Mouse (Mus musculus) gastrocnemius, postnatal 14 days (tissue): ENCODE measurements around the gene Mad2l2. TPM values are rescaled to one million over a fixed set of nuclear protein-coding genes. Genes with fewer than 3 reads are reported as not detected.

Experiments used
- DNase-seq: peaks from one replicate; pipeline ENCODE4 v3.0.0; 2021; ENCODE audit warnings: mixed read lengths
- intact Hi-C: fragments of 180-260 bp; cut with DNase I; formaldehyde crosslinking; loops from one replicate; pipeline ENCODE4 v1.15.1; 2025; ENCODE audit warnings: low total_unique reads
- microRNA-seq, 2 experiments: library from miRNA; unstranded; fragments of <30 nt; microRNA quantifications; one replicate each; pipeline ENCODE4 v1.2.0; 2021
- total RNA-seq, 2 experiments: library from RNA; stranded (reverse); gene quantifications; 2 replicates each; pipeline ENCODE4 v1.2.3; 2021

Gene Mad2l2
- total RNA-seq, 2 experiments from 2014 or later, result 11.5 to 12.9 TPM

GRCm38 (mm10) chr4:148194400-148194799 lies 64.2 kb downstream of the Mad2l2 start:
- intact Hi-C loops, result no loop called here
- no peak for DNase-seq

Small RNA genes lying within 50 kb of the gene (microRNA-seq; reads per million reads assigned to microRNA genes)
- gene Mir7022, result 0 reads per million in 2 experiments

Other genes with a start within 250 kb of the Mad2l2 start
- gene Mfn2, start 225.7 kb upstream of the Mad2l2 start, total RNA-seq, result 100 to 1,000 TPM; 292 to 356 TPM
- 10 to 100 TPM; 43.4 to 48.8 TPM for gene Plod1, start 193.6 kb upstream of the Mad2l2 start, total RNA-seq
- 10 to 100 TPM; 22.1 to 23.8 TPM for gene 2510039O18Rik, start 189.5 kb upstream of the Mad2l2 start, total RNA-seq
- gene Nppb, start 144.6 kb upstream of the Mad2l2 start, total RNA-seq, result not detected
- gene Nppa, start 129.7 kb upstream of the Mad2l2 start, total RNA-seq, result not detected
- gene Clcn6, start 91.6 kb upstream of the Mad2l2 start, total RNA-seq, result 1 to 10 TPM; 4.7 to 5.4 TPM
- gene Mthfr, start 91.3 kb upstream of the Mad2l2 start, total RNA-seq, result 10 to 100 TPM; 12.0 to 12.3 TPM
- gene Agtrap, start 42.4 kb upstream of the Mad2l2 start, total RNA-seq, result 10 to 100 TPM; 12.3 to 14.7 TPM
- gene Draxin, start 314 bp downstream of the Mad2l2 start, total RNA-seq, result under 1 TPM; 0.10 to 0.13 TPM
- gene Fbxo6, start 21.8 kb downstream of the Mad2l2 start, total RNA-seq, result 10 to 100 TPM; 22.9 to 29.1 TPM
- gene Fbxo44, start 30.1 kb downstream of the Mad2l2 start, total RNA-seq, result 1 to 10 TPM; 1.4 to 3.3 TPM
- gene Fbxo2, start 30.2 kb downstream of the Mad2l2 start, total RNA-seq, result not detected
- gene Disp3, start 157.6 kb downstream of the Mad2l2 start, total RNA-seq, result under 1 TPM; 0.10 to 0.13 TPM